Mouse (Mus musculus) hindbrain, embryonic 15.5 days (tissue): ENCODE measurements around the gene Frmd4b. TPM values are rescaled to one million over a fixed set of nuclear protein-coding genes. Genes with fewer than 3 reads are reported as not detected.

Experiments used
- ATAC-seq: fragments of 200-750 bp; cut with Nextera tagmentation; 2 replicates; pipeline ENCODE4 v1.8.0; 2017; ENCODE audit warnings: low read depth, moderate number of reproducible peaks, moderate TSS enrichment; ENCODE audit not compliant: low FRiP score
- H3K27ac ChIP-seq: fragments of 300-500 bp; sonication (generic); replicated peaks from 2 replicates; pipeline ENCODE4 v1.5.1; 2015; ENCODE audit warnings: mild to moderate bottlenecking, inconsistent platforms
- H3K27me3 ChIP-seq: fragments of 300-500 bp; sonication (generic); 2 replicates; pipeline ENCODE4 v1.6.1; 2015; ENCODE audit warnings: control low read depth, inconsistent platforms
- H3K36me3 ChIP-seq: fragments of 300-500 bp; sonication (generic); 2 replicates; pipeline ENCODE4 v1.6.1; 2015; ENCODE audit warnings: control low read depth, inconsistent platforms
- H3K4me1 ChIP-seq: fragments of 300-500 bp; sonication (generic); replicated peaks from 2 replicates; pipeline ENCODE4 v1.6.1; 2015; ENCODE audit warnings: control low read depth, inconsistent platforms
- H3K4me2 ChIP-seq: fragments of 300-500 bp; sonication (generic); 2 replicates; pipeline ENCODE4 v1.6.1; 2015; ENCODE audit warnings: moderate library complexity, mild to moderate bottlenecking, inconsistent platforms
- H3K4me3 ChIP-seq: fragments of 300-500 bp; sonication (generic); 2 replicates; pipeline ENCODE4 v1.5.1; 2015; ENCODE audit warnings: mild to moderate bottlenecking, inconsistent platforms
- H3K9ac ChIP-seq: fragments of 300-500 bp; sonication (generic); 2 replicates; pipeline ENCODE4 v1.6.1; 2015; ENCODE audit warnings: inconsistent platforms
- H3K9me3 ChIP-seq: fragments of 300-500 bp; sonication (generic); 2 replicates; pipeline ENCODE4 v1.6.1; 2016; ENCODE audit warnings: control low read depth, inconsistent platforms
- WGBS: fragments of 180-500 bp; shearing (Covaris S2); methylation state at CpG from one replicate; pipeline ENCODE4 v1.1.7; 2015; 5-methylcytosine and 5-hydroxymethylcytosine counted together
- polyA plus RNA-seq: library from polyadenylated mRNA; unstranded; fragments of >200 nt; fragmentation: Nextera tagmentation; extraction: Ambion mirVana; gene quantifications from 2 replicates; pipeline ENCODE4 v1.2.1, GENCODE M21; 2015

Gene Frmd4b
- polyA plus RNA-seq, 1 experiment from 2014 or later, result 22.7 TPM

GRCm38 (mm10) chr6:97551161-97551560, 66.2 kb downstream of the Frmd4b start:
- Histone ChIP-seq H3K9ac (no peak overlapping the region), H3K4me2 (no peak overlapping the region), H3K9me3 (no peaks in the 10 kb centered on the region), H3K4me3 (no peak overlapping the region), H3K36me3 (no peaks in the 10 kb centered on the region), H3K27ac (no peak overlapping the region), H3K4me1 (peaks cover 57% of the 10 kb centered on the region), H3K27me3 (no peaks in the 10 kb centered on the region)
- ATAC-seq, result no peak
- 88% methylated on average over 4 of the region's 4 CpGs for WGBS

- no peak overlapping the region for H3K4me3 ChIP-seq
- ATAC-seq, result no peak
- H3K4me1 ChIP-seq, result peaks cover 7% of the 10 kb centered on the region; the same call in 1 of the 2 replicates
- H3K27me3 ChIP-seq, result no peaks in the 10 kb centered on the region
- no peaks in the 10 kb centered on the region for H3K9me3 ChIP-seq
- WGBS, result 57% methylated on average over 2 of the region's 2 CpGs
- H3K27ac ChIP-seq, result no peak overlapping the region
- no peaks in the 10 kb centered on the region for H3K36me3 ChIP-seq
- no peak overlapping the region for H3K4me2 ChIP-seq
- no peak overlapping the region for H3K9ac ChIP-seq
Observed at GRCm38 (mm10) chr6:97540458-97540857, 76.9 kb downstream of the Frmd4b start.

- Histone ChIP-seq H3K36me3 (no peaks in the 10 kb centered on the region), H3K27ac (peak overlapping the region; percentile 50), H3K27me3 (no peaks in the 10 kb centered on the region), H3K9ac (no peak overlapping the region), H3K4me1 (peaks cover 7% of the 10 kb centered on the region; the same call in 1 of the 2 replicates), H3K9me3 (no peaks in the 10 kb centered on the region), H3K4me3 (no peak overlapping the region), H3K4me2 (no peak overlapping the region)
- peak; percentile 71; the same call in 1 of the 2 replicates for ATAC-seq
- WGBS, result 44% methylated on average over 9 of the region's 9 CpGs
Observed at GRCm38 (mm10) chr6:97535763-97536445, 81.4 kb downstream of the Frmd4b start.

GRCm38 (mm10) chr6:97531043-97531442, 86.3 kb downstream of the Frmd4b start:
- Histone ChIP-seq H3K4me2 (no peak overlapping the region), H3K9me3 (no peaks in the 10 kb centered on the region), H3K4me1 (peaks cover 19% of the 10 kb centered on the region), H3K4me3 (no peak overlapping the region), H3K27me3 (no peaks in the 10 kb centered on the region), H3K9ac (no peak overlapping the region), H3K36me3 (no peaks in the 10 kb centered on the region), H3K27ac (no peak overlapping the region)
- WGBS, result 61% methylated on average over 4 of the region's 4 CpGs
- no peak; the same call in 1 of the 2 replicates for ATAC-seq

- 14% methylated on average over 15 of the region's 15 CpGs for WGBS
- Histone ChIP-seq H3K36me3 (no peaks in the 10 kb centered on the region), H3K9ac (no peak overlapping the region), H3K9me3 (no peaks in the 10 kb centered on the region), H3K27me3 (no peaks in the 10 kb centered on the region), H3K4me3 (no peak overlapping the region), H3K4me1 (peaks cover 19% of the 10 kb centered on the region), H3K4me2 (no peak overlapping the region), H3K27ac (no peak overlapping the region)
- ATAC-seq, result peak; percentile 72
Observed at GRCm38 (mm10) chr6:97528961-97529680, 88.2 kb downstream of the Frmd4b start.

- WGBS, result 25% methylated on average over 8 of the region's 8 CpGs
- H3K27me3 ChIP-seq, result no peaks in the 10 kb centered on the region
- H3K9me3 ChIP-seq, result no peaks in the 10 kb centered on the region
- H3K4me3 ChIP-seq, result no peak overlapping the region
- H3K4me2 ChIP-seq, result no peak overlapping the region
- H3K36me3 ChIP-seq, result no peaks in the 10 kb centered on the region
- ATAC-seq, result no peak
- no peak overlapping the region for H3K27ac ChIP-seq
- no peak overlapping the region for H3K9ac ChIP-seq
- peaks cover 31% of the 10 kb centered on the region for H3K4me1 ChIP-seq
Observed at GRCm38 (mm10) chr6:97526092-97526491, 91.2 kb downstream of the Frmd4b start.

- Histone ChIP-seq H3K36me3 (no peaks in the 10 kb centered on the region), H3K27ac (no peak overlapping the region), H3K4me1 (peaks cover 19% of the 10 kb centered on the region), H3K4me3 (no peak overlapping the region), H3K27me3 (no peaks in the 10 kb centered on the region), H3K9ac (no peak overlapping the region), H3K9me3 (no peaks in the 10 kb centered on the region), H3K4me2 (peak overlapping the region; percentile 32)
- ATAC-seq, result peak; percentile 58
- 1% methylated on average over 11 of the region's 11 CpGs for WGBS
Observed at GRCm38 (mm10) chr6:97523118-97523517, 94.2 kb downstream of the Frmd4b start.

- Histone ChIP-seq H3K9ac (no peak overlapping the region), H3K4me3 (no peak overlapping the region), H3K4me2 (no peak overlapping the region), H3K4me1 (peaks cover 30% of the 10 kb centered on the region), H3K27ac (no peak overlapping the region), H3K36me3 (no peaks in the 10 kb centered on the region), H3K27me3 (no peaks in the 10 kb centered on the region), H3K9me3 (no peaks in the 10 kb centered on the region)
- no peak for ATAC-seq
- WGBS, result 31% methylated on average over 13 of the region's 13 CpGs
Observed at GRCm38 (mm10) chr6:97521279-97522038, 95.9 kb downstream of the Frmd4b start.

- Histone ChIP-seq H3K36me3 (no peaks in the 10 kb centered on the region), H3K9ac (no peak overlapping the region), H3K27ac (no peak overlapping the region), H3K4me1 (peaks cover 30% of the 10 kb centered on the region), H3K4me3 (no peak overlapping the region), H3K4me2 (no peak overlapping the region), H3K9me3 (no peaks in the 10 kb centered on the region), H3K27me3 (no peaks in the 10 kb centered on the region)
- WGBS, result 40% methylated on average over 2 of the region's 2 CpGs
- no peak for ATAC-seq
Observed at GRCm38 (mm10) chr6:97520566-97520965, 96.8 kb downstream of the Frmd4b start.

GRCm38 (mm10) chr6:97519553-97519952, 97.8 kb downstream of the Frmd4b start:
- WGBS, result 91% methylated on average over 10 of the region's 10 CpGs
- H3K36me3 ChIP-seq, result no peaks in the 10 kb centered on the region
- H3K27me3 ChIP-seq, result no peaks in the 10 kb centered on the region
- no peak overlapping the region for H3K9ac ChIP-seq
- H3K4me2 ChIP-seq, result no peak overlapping the region
- ATAC-seq, result no peak
- H3K4me3 ChIP-seq, result no peak overlapping the region
- no peak overlapping the region for H3K27ac ChIP-seq
- H3K4me1 ChIP-seq, result peaks cover 32% of the 10 kb centered on the region
- no peaks in the 10 kb centered on the region for H3K9me3 ChIP-seq

- no peaks in the 10 kb centered on the region for H3K36me3 ChIP-seq
- H3K9ac ChIP-seq, result no peak overlapping the region
- WGBS, result 10% methylated on average over 2 of the region's 2 CpGs
- H3K27me3 ChIP-seq, result no peaks in the 10 kb centered on the region
- ATAC-seq, result no peak
- H3K4me3 ChIP-seq, result no peak overlapping the region
- H3K4me1 ChIP-seq, result peaks cover 29% of the 10 kb centered on the region
- H3K4me2 ChIP-seq, result no peak overlapping the region
- no peaks in the 10 kb centered on the region for H3K9me3 ChIP-seq
- no peak overlapping the region for H3K27ac ChIP-seq
Observed at GRCm38 (mm10) chr6:97518467-97518866, 98.9 kb downstream of the Frmd4b start.
